Mouse (Mus musculus) common myeloid progenitor, adult 5-6 weeks (primary cell): ENCODE results near the gene Usp50. TPM values are rescaled to one million over a fixed set of nuclear protein-coding genes. Genes with fewer than 3 reads are reported as not detected.

Experiments
- ATAC-seq: replicated peaks from 2 replicates; pipeline ENCODE4 v1.8.0; 2016; ENCODE audit warnings: low read depth, mild to moderate bottlenecking, moderate TSS enrichment, inconsistent platforms; ENCODE audit not compliant: poor library complexity, severe bottlenecking
- total RNA-seq: library from RNA; stranded (forward); fragments of 200-1000, 187-1606 nt; gene quantifications from 2 replicates; pipeline ENCODE4 v1.2.3, GENCODE M21; 2017

Usp50 gene
- total RNA-seq, 1 experiment from 2014 or later: 0.32 TPM

GRCm38 (mm10) chr2:126673317-126674242, 109.7 kb downstream of the Usp50 start:
- peak; percentile 52 for ATAC-seq

GRCm38 (mm10) chr2:126668621-126669252, 114.5 kb downstream of the Usp50 start:
- no peak for ATAC-seq

- ATAC-seq: no peak
Observed at GRCm38 (mm10) chr2:126665984-126666383, 117.3 kb downstream of the Usp50 start.

- peak; percentile 68; the same call in 1 of the 2 replicates for ATAC-seq
Observed at GRCm38 (mm10) chr2:126663481-126663880, 119.8 kb downstream of the Usp50 start.

Other genes starting within 250 kb of the Usp50 start
- gene Slc27a2, start 231.1 kb downstream of the Usp50 start, total RNA-seq: 0.55 and 0.68 TPM in 2 replicates
- 16.9 and 19.1 TPM in 2 replicates for gene Hdc, start 164.2 kb downstream of the Usp50 start, total RNA-seq
- gene Gabpb1, start 107.1 kb downstream of the Usp50 start, total RNA-seq: 50.3 and 54.1 TPM in 2 replicates
- gene Usp8, start 76.1 kb downstream of the Usp50 start, total RNA-seq: 64.7 and 69.2 TPM in 2 replicates
- 76.3 and 80.2 TPM in 2 replicates for gene Trpm7, start 92.8 kb upstream of the Usp50 start, total RNA-seq
- 34.6 and 36.8 TPM in 2 replicates for gene Sppl2a, start 149.8 kb upstream of the Usp50 start, total RNA-seq
- 13.7 and 19.9 TPM in 2 replicates for gene Ap4e1, start 225.2 kb upstream of the Usp50 start, total RNA-seq